Mouse (Mus musculus): ENCODE measurements around the gene Arhgef11. TPM values are rescaled to one million over a fixed set of nuclear protein-coding genes. Genes with fewer than 3 reads are reported as not detected.

The Arhgef11 gene
- 33.8 and 38.8 TPM in 2 replicates for polyA plus RNA-seq (2012; rRNA removed)

GRCm38 (mm10) chr3:87616957-87617810 lies at the start of gene Arhgef11:
TSS of gene Arhgef11 (plus strand) at chr3:87617559.

GRCm38 (mm10) chr3:87748431-87748830 lies 131.1 kb downstream of the Arhgef11 start, which contains the start of gene Lrrc71:
TSS of gene Lrrc71 (minus strand) at chr3:87748625.

Other genes starting within 250 kb of the Arhgef11 start
- 1.0 and 1.3 TPM in 2 replicates for gene Fcrl1, start 241.2 kb upstream of the Arhgef11 start, polyA plus RNA-seq (2012; rRNA removed)
- 0.08 TPM in 1 of 2 replicates, not detected in the other for gene Fcrl5, start 181.8 kb upstream of the Arhgef11 start, polyA plus RNA-seq (2012; rRNA removed)
- gene Etv3, start 92.2 kb upstream of the Arhgef11 start, polyA plus RNA-seq (2012; rRNA removed) = 18.5 and 21.3 TPM in 2 replicates
- 0.19 TPM in 1 of 2 replicates, not detected in the other for gene Lrrc71, start 131.1 kb downstream of the Arhgef11 start, polyA plus RNA-seq (2012; rRNA removed)
- 0.10 and 0.25 TPM in 2 replicates for gene Ntrk1, start 177.6 kb downstream of the Arhgef11 start, polyA plus RNA-seq (2012; rRNA removed)
- 5.6 and 11.1 TPM in 2 replicates for gene Insrr, start 179.4 kb downstream of the Arhgef11 start, polyA plus RNA-seq (2012; rRNA removed)
- 33.1 and 38.2 TPM in 2 replicates for gene Pear1, start 206.7 kb downstream of the Arhgef11 start, polyA plus RNA-seq (2012; rRNA removed)
- gene Sh2d2a, start 229.2 kb downstream of the Arhgef11 start, polyA plus RNA-seq (2012; rRNA removed) = 0.86 TPM in 2 replicates

Data from colon, adult 2 months (tissue).